Comparison of ENCODE assay signal across 8 mouse cellular contexts in genomic region chr7:27933800-27934158, GRCm38 (mm10). TPM values are rescaled to one million over a fixed set of nuclear protein-coding genes. Genes with fewer than 3 reads are reported as not detected.
DNase-seq lines count a peak whose midpoint lies in the region; ATAC-seq and TF ChIP-seq lines count a peak whose summit lies in the region.
"Not testable (repeated sequence)": the region's sequence is repeated elsewhere in the genome, so short reads cannot be mapped to it uniquely, and the experiment has no call there.

No protein-coding gene starts in this region.

- H3K4me2 ChIP-seq in forebrain, embryonic 12.5 days: peak overlapping the region; percentile 41
- peak overlapping the region; percentile 50 for H3K4me2 ChIP-seq in heart, embryonic 14.5 days (ENCODE audit: low read length)
- H3K4me2 ChIP-seq in limb, embryonic 12.5 days: peak overlapping the region; percentile 48
- peak overlapping the region; percentile 55 for H3K4me2 ChIP-seq in lung, embryonic 15.5 days
- peak overlapping the region; percentile 38; the same call in 1 of the 2 replicates for H3K4me2 ChIP-seq in midbrain, postnatal 0 days (ENCODE audit: low read depth, low read length, poor library complexity, severe bottlenecking)
- H3K4me2 ChIP-seq in stomach, postnatal 0 days (replicated peaks; ENCODE audit: low read depth): peak overlapping the region; percentile 34; the same call in 1 of the 2 replicates

- not testable (repeated sequence) for DNase-seq in midbrain, postnatal 0 days (ENCODE audit: low spot score); stomach, postnatal 0 days (ENCODE audit: low spot score)

- not testable (repeated sequence) for H3K27me3 ChIP-seq in forebrain, embryonic 12.5 days; heart, embryonic 14.5 days (ENCODE audit: control insufficient read depth, insufficient read depth, low read length); limb, embryonic 12.5 days; lung, embryonic 15.5 days; midbrain, postnatal 0 days (ENCODE audit: insufficient read depth, low read length); stomach, postnatal 0 days (ENCODE audit: control insufficient read depth, insufficient read depth, low read length)

- H3K9me3 ChIP-seq in forebrain, embryonic 12.5 days; heart, embryonic 14.5 days (ENCODE audit: control insufficient read depth, low read length); limb, embryonic 12.5 days; lung, embryonic 15.5 days; midbrain, postnatal 0 days (ENCODE audit: low read length); stomach, postnatal 0 days (ENCODE audit: control insufficient read depth, low read length): not testable (repeated sequence)

- not testable (repeated sequence) for TF ChIP-seq CTCF in bone marrow macrophage, adult 2 months (IDR thresholded peaks at IDR 0.05; ENCODE audit: low read depth, low read length); midbrain, postnatal 0 days (IDR thresholded peaks at IDR 0.05); stomach, postnatal 0 days (IDR thresholded peaks at IDR 0.05; ENCODE audit: low read depth)

- H3K4me1 ChIP-seq in bone marrow macrophage, adult 2 months (ENCODE audit: control insufficient read depth, insufficient read depth, low read length); forebrain, embryonic 12.5 days; heart, embryonic 14.5 days (ENCODE audit: control insufficient read depth in 2 of 2, insufficient read depth in 2 of 2, low read length in 2 of 2); limb, embryonic 12.5 days (replicated peaks); lung, embryonic 15.5 days; midbrain, postnatal 0 days (ENCODE audit: insufficient read depth, low read length); stomach, postnatal 0 days (replicated peaks; ENCODE audit: control insufficient read depth, insufficient read depth): not testable (repeated sequence)

- peak overlapping the region; percentile 31 for H3K4me3 ChIP-seq in bone marrow macrophage, adult 2 months (ENCODE audit: insufficient read depth, low read length)
- not testable (repeated sequence) for H3K4me3 ChIP-seq in forebrain, embryonic 12.5 days (replicated peaks); limb, embryonic 12.5 days (replicated peaks)
- 0 out of 4 replicates have a peak overlapping the region, but pooled peaks of 1 of the 2 experiments have one; percentile 2 for H3K4me3 ChIP-seq in heart, embryonic 14.5 days (ENCODE audit: control insufficient read depth in 1 of 2, insufficient read depth in 1 of 2, low read depth in 1 of 2, low read length in 2 of 2)
- peak overlapping the region; percentile 21; the same call in 1 of the 2 replicates for H3K4me3 ChIP-seq in lung, embryonic 15.5 days
- H3K4me3 ChIP-seq in midbrain, postnatal 0 days (ENCODE audit: low read depth, low read length): 0 out of 2 replicates have a peak overlapping the region, but pooled peaks have one; percentile 14
- H3K4me3 ChIP-seq in stomach, postnatal 0 days (ENCODE audit: low read depth, low read length): peak overlapping the region; percentile 12; the same call in 1 of the 2 replicates

- not testable (repeated sequence) for TF ChIP-seq EP300 in stomach, postnatal 0 days (optimal IDR thresholded peaks at IDR 0.05)

- H3K9ac ChIP-seq in forebrain, embryonic 12.5 days; limb, embryonic 12.5 days (replicated peaks); lung, embryonic 15.5 days; midbrain, postnatal 0 days (replicated peaks; ENCODE audit: low read length, poor library complexity, severe bottlenecking); stomach, postnatal 0 days (ENCODE audit: low read length): not testable (repeated sequence)
- peak overlapping the region; percentile 44; the same call in 1 of the 2 replicates for H3K9ac ChIP-seq in heart, embryonic 14.5 days (ENCODE audit: low read length)

- not testable (repeated sequence) for H3K27ac ChIP-seq in bone marrow macrophage, adult 2 months (ENCODE audit: insufficient read depth, low read depth, low read length); forebrain, embryonic 12.5 days; heart, embryonic 14.5 days (replicated peaks in 1 of 2; ENCODE audit: control insufficient read depth in 1 of 2, insufficient read depth in 1 of 2, low read depth in 2 of 2, low read length in 2 of 2); limb, embryonic 12.5 days; lung, embryonic 15.5 days; midbrain, postnatal 0 days (ENCODE audit: low read depth, low read length); stomach, postnatal 0 days (replicated peaks)

- not testable (repeated sequence) for TF ChIP-seq POLR2A in bone marrow macrophage, adult 2 months (IDR thresholded peaks at IDR 0.05; ENCODE audit: borderline replicate concordance, low read depth, low read length)

- 31% methylated on average over 1 of the region's 9 CpGs for WGBS in forebrain, embryonic 12.5 days
- WGBS in heart, embryonic 14.5 days: 11% methylated on average over 1 of the region's 9 CpGs
- WGBS in limb, embryonic 12.5 days: 25% methylated on average over 1 of the region's 9 CpGs
- WGBS in lung, embryonic 15.5 days: 17% methylated on average over 1 of the region's 9 CpGs
- 13% methylated on average over 1 of the region's 9 CpGs for WGBS in midbrain, postnatal 0 days
- 10% methylated on average over 1 of the region's 9 CpGs for WGBS in stomach, postnatal 0 days

- ATAC-seq in forebrain, embryonic 12.5 days (ENCODE audit: low FRiP score); heart, embryonic 14.5 days (ENCODE audit: insufficient number of reproducible peaks, insufficient read depth, low FRiP score, low read depth); limb, embryonic 12.5 days (ENCODE audit: insufficient number of reproducible peaks, insufficient read depth, low FRiP score, low TSS enrichment, low read depth); lung, embryonic 15.5 days (ENCODE audit: borderline replicate concordance, extremely low read depth, low FRiP score, low TSS enrichment); midbrain, postnatal 0 days (ENCODE audit: low FRiP score); stomach, postnatal 0 days (ENCODE audit: low FRiP score, low TSS enrichment): not testable (repeated sequence)
- ATAC-seq in inflammation-experienced regulatory T-cells, adult 6 months: peak; percentile 19

- not testable (repeated sequence) for H3K36me3 ChIP-seq in forebrain, embryonic 12.5 days (replicated peaks); heart, embryonic 14.5 days (ENCODE audit: control insufficient read depth, insufficient read depth, low read length); limb, embryonic 12.5 days; lung, embryonic 15.5 days; midbrain, postnatal 0 days (ENCODE audit: insufficient read depth, low read length); stomach, postnatal 0 days (ENCODE audit: control insufficient read depth, insufficient read depth, low read length)

RNA-seq across cellular contexts. Expression of gene Zfp974, which starts 4.5 kb away (rescaled TPM):
- 8.4 and 9.4 TPM in 2 replicates for polyA plus RNA-seq in bone marrow macrophage, adult 2 months (2012; ENCODE audit: insufficient read depth, insufficient read length, missing spikeins)
- polyA plus RNA-seq in forebrain, embryonic 12.5 days (2016; fragmentation: Nextera tagmentation; extraction: Ambion mirVana): 15.4 and 15.9 TPM in 2 replicates
- 8.3 and 9.5 TPM in 2 replicates for polyA plus RNA-seq in heart, embryonic 14.5 days (2014; fragmentation: Nextera tagmentation; extraction: Ambion mirVana)
- polyA plus RNA-seq in inflammation-experienced regulatory T-cells, adult 6 months (2017; shearing (Covaris generic)): 1 to 10 TPM; 3.5 to 9.8 (median 7.0) TPM
- polyA plus RNA-seq in limb, embryonic 12.5 days (2016; fragmentation: Nextera tagmentation; extraction: Ambion mirVana): 12.0 and 14.6 TPM in 2 replicates
- polyA plus RNA-seq in lung, embryonic 15.5 days (2015; fragmentation: Nextera tagmentation; extraction: Ambion mirVana): 8.7 and 8.9 TPM in 2 replicates
- 5.9 and 18.5 TPM in 2 replicates for total RNA-seq in midbrain, postnatal 0 days (2014; rRNA removed)
- 6.7 and 6.8 TPM in 2 replicates for polyA plus RNA-seq in midbrain, postnatal 0 days (2015; fragmentation: Nextera tagmentation; extraction: Ambion mirVana)
- polyA plus RNA-seq in stomach, postnatal 0 days (2015; fragmentation: Nextera tagmentation; extraction: Ambion mirVana): 3.7 and 4.6 TPM in 2 replicates

RNA-seq across cellular contexts. Expression of gene Zfp780b, which starts 45.2 kb away (rescaled TPM):
- 14.6 and 19.0 TPM in 2 replicates for polyA plus RNA-seq in bone marrow macrophage, adult 2 months (2012; ENCODE audit: insufficient read depth, insufficient read length, missing spikeins)
- polyA plus RNA-seq in forebrain, embryonic 12.5 days (2016; fragmentation: Nextera tagmentation; extraction: Ambion mirVana): 23.7 and 26.1 TPM in 2 replicates
- polyA plus RNA-seq in heart, embryonic 14.5 days (2014; fragmentation: Nextera tagmentation; extraction: Ambion mirVana): 13.1 and 13.2 TPM in 2 replicates
- polyA plus RNA-seq in inflammation-experienced regulatory T-cells, adult 6 months (2017; shearing (Covaris generic)): 10 to 100 TPM; 31.7 to 39.9 (median 33.7) TPM
- polyA plus RNA-seq in limb, embryonic 12.5 days (2016; fragmentation: Nextera tagmentation; extraction: Ambion mirVana): 25.4 and 25.7 TPM in 2 replicates
- polyA plus RNA-seq in lung, embryonic 15.5 days (2015; fragmentation: Nextera tagmentation; extraction: Ambion mirVana): 18.6 and 20.9 TPM in 2 replicates
- 21.8 and 29.7 TPM in 2 replicates for total RNA-seq in midbrain, postnatal 0 days (2014; rRNA removed)
- 21.6 and 22.1 TPM in 2 replicates for polyA plus RNA-seq in midbrain, postnatal 0 days (2015; fragmentation: Nextera tagmentation; extraction: Ambion mirVana)
- polyA plus RNA-seq in stomach, postnatal 0 days (2015; fragmentation: Nextera tagmentation; extraction: Ambion mirVana): 6.2 and 7.3 TPM in 2 replicates
